Mouse (Mus musculus): Measurements from ENCODE around the gene Tmem230. TPM values are rescaled to one million over a fixed set of nuclear protein-coding genes. Genes with fewer than 3 reads are reported as not detected.

Gene Tmem230
- polyA plus RNA-seq, 1 experiment from 2014 or later, result 47.1 TPM

GRCm38 (mm10) chr2:132276249-132276648 lies 28.6 kb upstream of the Tmem230 start:
- Histone ChIP-seq H3K36me3 (replicated peaks; ENCODE audit: control insufficient read depth, insufficient read depth) (peaks cover 10% of the 10 kb centered on the region; the same call in 1 of the 2 replicates), H3K9ac (no peak overlapping the region), H3K4me3 (replicated peaks; ENCODE audit: low read length) (no peak overlapping the region), H3K9me3 (ENCODE audit: control insufficient read depth, low read length) (no peaks in the 10 kb centered on the region), H3K27ac (no peak overlapping the region), H3K4me1 (replicated peaks; ENCODE audit: control insufficient read depth, insufficient read depth, low read length) (0 out of 2 replicates have a peak, but pooled peaks cover 4% of the 10 kb centered on the region), H3K27me3 (ENCODE audit: control insufficient read depth, insufficient read depth, low read length) (no peaks in the 10 kb centered on the region), H3K4me2 (replicated peaks) (no peak overlapping the region)
- ATAC-seq (ENCODE audit: low FRiP score), result no peak
- WGBS, result 87% methylated on average over 4 of the region's 4 CpGs
- DNase-seq (ENCODE audit: low spot score), result no peak

- H3K27ac ChIP-seq, result no peak overlapping the region
- no peaks in the 10 kb centered on the region for H3K27me3 ChIP-seq (ENCODE audit: control insufficient read depth, insufficient read depth, low read length)
- DNase-seq (ENCODE audit: low spot score) (no peak), ATAC-seq (ENCODE audit: low FRiP score) (no peak)
- 84% methylated on average over 4 of the region's 4 CpGs for WGBS
- H3K4me3 ChIP-seq (replicated peaks; ENCODE audit: low read length), result no peak overlapping the region
- H3K9ac ChIP-seq, result no peak overlapping the region
- H3K4me1 ChIP-seq (replicated peaks; ENCODE audit: control insufficient read depth, insufficient read depth, low read length), result 0 out of 2 replicates have a peak, but pooled peaks cover 4% of the 10 kb centered on the region
- peaks cover 2% of the 10 kb centered on the region; the same call in 1 of the 2 replicates for H3K36me3 ChIP-seq (replicated peaks; ENCODE audit: control insufficient read depth, insufficient read depth)
- H3K4me2 ChIP-seq (replicated peaks), result no peak overlapping the region
- no peaks in the 10 kb centered on the region for H3K9me3 ChIP-seq (ENCODE audit: control insufficient read depth, low read length)
Observed at GRCm38 (mm10) chr2:132275527-132275926, 27.9 kb upstream of the Tmem230 start.

GRCm38 (mm10) chr2:132272694-132273389 lies 25.2 kb upstream of the Tmem230 start:
- Histone ChIP-seq H3K4me1 (replicated peaks; ENCODE audit: control insufficient read depth, insufficient read depth, low read length) (no peaks in the 10 kb centered on the region), H3K9me3 (ENCODE audit: control insufficient read depth, low read length) (no peaks in the 10 kb centered on the region), H3K4me3 (replicated peaks; ENCODE audit: low read length) (no peak overlapping the region), H3K27me3 (ENCODE audit: control insufficient read depth, insufficient read depth, low read length) (no peaks in the 10 kb centered on the region), H3K9ac (no peak overlapping the region), H3K36me3 (replicated peaks; ENCODE audit: control insufficient read depth, insufficient read depth) (no peaks in the 10 kb centered on the region), H3K27ac (no peak overlapping the region), H3K4me2 (replicated peaks) (no peak overlapping the region)
- no peak for DNase-seq (ENCODE audit: low spot score)
- ATAC-seq (ENCODE audit: low FRiP score), result no peak
- 71% methylated on average over 6 of the region's 6 CpGs for WGBS

- ATAC-seq (ENCODE audit: low FRiP score) (no peak), DNase-seq (ENCODE audit: low spot score) (no peak)
- H3K9ac ChIP-seq, result no peak overlapping the region
- H3K4me2 ChIP-seq (replicated peaks), result no peak overlapping the region
- no peaks in the 10 kb centered on the region for H3K27me3 ChIP-seq (ENCODE audit: control insufficient read depth, insufficient read depth, low read length)
- 98% methylated on average over 2 of the region's 2 CpGs for WGBS
- H3K4me3 ChIP-seq (replicated peaks; ENCODE audit: low read length), result no peak overlapping the region
- H3K27ac ChIP-seq, result no peak overlapping the region
- no peaks in the 10 kb centered on the region for H3K4me1 ChIP-seq (replicated peaks; ENCODE audit: control insufficient read depth, insufficient read depth, low read length)
- H3K9me3 ChIP-seq (ENCODE audit: control insufficient read depth, low read length), result no peaks in the 10 kb centered on the region
- no peaks in the 10 kb centered on the region for H3K36me3 ChIP-seq (replicated peaks; ENCODE audit: control insufficient read depth, insufficient read depth)
Observed at GRCm38 (mm10) chr2:132270331-132270951, 22.8 kb upstream of the Tmem230 start.

GRCm38 (mm10) chr2:132269217-132269616 lies 21.6 kb upstream of the Tmem230 start:
- Histone ChIP-seq H3K27me3 (ENCODE audit: control insufficient read depth, insufficient read depth, low read length) (no peaks in the 10 kb centered on the region), H3K4me2 (replicated peaks) (no peak overlapping the region), H3K4me3 (replicated peaks; ENCODE audit: low read length) (no peak overlapping the region), H3K9ac (no peak overlapping the region), H3K9me3 (ENCODE audit: control insufficient read depth, low read length) (no peaks in the 10 kb centered on the region), H3K27ac (no peak overlapping the region), H3K36me3 (replicated peaks; ENCODE audit: control insufficient read depth, insufficient read depth) (no peaks in the 10 kb centered on the region), H3K4me1 (replicated peaks; ENCODE audit: control insufficient read depth, insufficient read depth, low read length) (peaks cover 12% of the 10 kb centered on the region)
- DNase-seq (ENCODE audit: low spot score), result no peak
- WGBS, result 93% methylated on average over 3 of the region's 3 CpGs
- peak; percentile 18; the same call in 1 of the 2 replicates for ATAC-seq (ENCODE audit: low FRiP score)

- no peak for ATAC-seq (ENCODE audit: low FRiP score)
- Histone ChIP-seq H3K4me3 (replicated peaks; ENCODE audit: low read length) (no peak overlapping the region), H3K9me3 (ENCODE audit: control insufficient read depth, low read length) (no peaks in the 10 kb centered on the region), H3K4me1 (replicated peaks; ENCODE audit: control insufficient read depth, insufficient read depth, low read length) (peaks cover 15% of the 10 kb centered on the region), H3K36me3 (replicated peaks; ENCODE audit: control insufficient read depth, insufficient read depth) (no peaks in the 10 kb centered on the region), H3K4me2 (replicated peaks) (no peak overlapping the region), H3K27me3 (ENCODE audit: control insufficient read depth, insufficient read depth, low read length) (no peaks in the 10 kb centered on the region), H3K9ac (no peak overlapping the region), H3K27ac (no peak overlapping the region)
- 89% methylated on average over 3 of the region's 3 CpGs for WGBS
- DNase-seq (ENCODE audit: low spot score), result no peak
Observed at GRCm38 (mm10) chr2:132266086-132266485, 18.5 kb upstream of the Tmem230 start.

GRCm38 (mm10) chr2:132265196-132265595 lies 17.6 kb upstream of the Tmem230 start:
- H3K4me3 ChIP-seq (replicated peaks; ENCODE audit: low read length), result no peak overlapping the region
- WGBS, result 92% methylated on average over 9 of the region's 9 CpGs

GRCm38 (mm10) chr2:132264266-132264710 lies 16.7 kb upstream of the Tmem230 start:
- 13% methylated on average over 6 of the region's 6 CpGs for WGBS
- Histone ChIP-seq H3K27me3 (ENCODE audit: control insufficient read depth, insufficient read depth, low read length) (no peaks in the 10 kb centered on the region), H3K4me3 (replicated peaks; ENCODE audit: low read length) (peak overlapping the region; percentile 93), H3K27ac (peak overlapping the region; percentile 88), H3K9me3 (ENCODE audit: control insufficient read depth, low read length) (no peaks in the 10 kb centered on the region), H3K36me3 (replicated peaks; ENCODE audit: control insufficient read depth, insufficient read depth) (no peaks in the 10 kb centered on the region), H3K4me1 (replicated peaks; ENCODE audit: control insufficient read depth, insufficient read depth, low read length) (peaks cover 15% of the 10 kb centered on the region), H3K9ac (peak overlapping the region; percentile 94), H3K4me2 (replicated peaks) (peak overlapping the region; percentile 77)
- DNase-seq (ENCODE audit: low spot score) (no peak), ATAC-seq (ENCODE audit: low FRiP score) (no peak)

More at GRCm38 (mm10) chr2:132265196-132265595, 17.6 kb upstream of the Tmem230 start:
- Histone ChIP-seq H3K9ac (no peak overlapping the region), H3K4me1 (replicated peaks; ENCODE audit: control insufficient read depth, insufficient read depth, low read length) (peaks cover 15% of the 10 kb centered on the region), H3K36me3 (replicated peaks; ENCODE audit: control insufficient read depth, insufficient read depth) (no peaks in the 10 kb centered on the region), H3K27me3 (ENCODE audit: control insufficient read depth, insufficient read depth, low read length) (no peaks in the 10 kb centered on the region), H3K4me2 (replicated peaks) (peak overlapping the region; percentile 77), H3K27ac (no peak overlapping the region), H3K9me3 (ENCODE audit: control insufficient read depth, low read length) (no peaks in the 10 kb centered on the region)
- DNase-seq (ENCODE audit: low spot score) (no peak), ATAC-seq (ENCODE audit: low FRiP score) (no peak)

- peak; percentile 51 for DNase-seq (ENCODE audit: low spot score)
- H3K27me3 ChIP-seq (ENCODE audit: control insufficient read depth, insufficient read depth, low read length), result no peaks in the 10 kb centered on the region
- peak overlapping the region; percentile 94 for H3K9ac ChIP-seq
- H3K9me3 ChIP-seq (ENCODE audit: control insufficient read depth, low read length), result no peaks in the 10 kb centered on the region
- peak overlapping the region; percentile 93 for H3K4me3 ChIP-seq (replicated peaks; ENCODE audit: low read length)
- peak; percentile 29; the same call in 1 of the 2 replicates for ATAC-seq (ENCODE audit: low FRiP score)
- H3K27ac ChIP-seq, result peak overlapping the region; percentile 88
- peak overlapping the region; percentile 77 for H3K4me2 ChIP-seq (replicated peaks)
- WGBS, result under 1% methylated on average over 47 of the region's 47 CpGs
- no peaks in the 10 kb centered on the region for H3K36me3 ChIP-seq (replicated peaks; ENCODE audit: control insufficient read depth, insufficient read depth)
- peaks cover 15% of the 10 kb centered on the region for H3K4me1 ChIP-seq (replicated peaks; ENCODE audit: control insufficient read depth, insufficient read depth, low read length)
Observed at GRCm38 (mm10) chr2:132263421-132264265, 16.0 kb upstream of the Tmem230 start.
